Mouse (Mus musculus) stomach, embryonic 16.5 days (tissue): ENCODE data around the gene Irf6. TPM values are rescaled to one million over a fixed set of nuclear protein-coding genes. Genes with fewer than 3 reads are reported as not detected.

Experiments
- ATAC-seq: fragments of 200-750 bp; cut with Nextera tagmentation; 2 replicates; pipeline ENCODE4 v1.8.0; 2017; ENCODE audit warnings: moderate number of reproducible peaks, moderate TSS enrichment; ENCODE audit not compliant: insufficient read depth, low FRiP score
- H3K27ac ChIP-seq: fragments of 300-500 bp; sonication (generic); 2 replicates; pipeline ENCODE4 v1.5.1; 2014; ENCODE audit warnings: low read length
- H3K27me3 ChIP-seq: fragments of 300-500 bp; sonication (generic); 2 replicates; pipeline ENCODE4 v1.6.1; 2014; ENCODE audit warnings: low read length, control low read depth, mixed read lengths; ENCODE audit not compliant: control insufficient read depth, insufficient read depth
- H3K36me3 ChIP-seq: fragments of 300-500 bp; sonication (generic); 2 replicates; pipeline ENCODE4 v1.6.1; 2014; ENCODE audit warnings: low read length; ENCODE audit not compliant: control insufficient read depth, insufficient read depth
- H3K4me1 ChIP-seq: fragments of 300-500 bp; sonication (generic); 2 replicates; pipeline ENCODE4 v1.6.1; 2014; ENCODE audit warnings: low read length, control low read depth, mixed read lengths; ENCODE audit not compliant: control insufficient read depth, insufficient read depth
- H3K4me2 ChIP-seq: fragments of 300-500 bp; sonication (generic); 2 replicates; pipeline ENCODE4 v1.6.1; 2014; ENCODE audit warnings: low read depth, low read length, mixed read lengths
- H3K4me3 ChIP-seq: fragments of 300-500 bp; sonication (generic); replicated peaks from 2 replicates; pipeline ENCODE4 v1.5.1; 2014; ENCODE audit warnings: mild to moderate bottlenecking, low read length
- H3K9ac ChIP-seq: fragments of 300-500 bp; sonication (generic); 2 replicates; pipeline ENCODE4 v1.6.1; 2014; ENCODE audit warnings: low read length
- H3K9me3 ChIP-seq: fragments of 300-500 bp; sonication (generic); replicated peaks from 2 replicates; pipeline ENCODE4 v1.6.1; 2016; ENCODE audit warnings: low read length, control low read depth; ENCODE audit not compliant: control insufficient read depth
- WGBS: fragments of 180-500 bp; shearing (Covaris S2); extraction: QIAGEN DNeasy Blood & Tissue Kit; methylation state at CpG from one replicate; pipeline ENCODE4 v1.1.7; 2014; 5-methylcytosine and 5-hydroxymethylcytosine counted together
- polyA plus RNA-seq: library from polyadenylated mRNA; unstranded; fragments of >200 nt; fragmentation: Nextera tagmentation; extraction: Ambion mirVana; gene quantifications from 2 replicates; pipeline ENCODE4 v1.2.1, GENCODE M21; 2015

The Irf6 gene
- polyA plus RNA-seq, 1 experiment from 2014 or later: 74.0 TPM

GRCm38 (mm10) chr1:193145101-193145500 is 7.8 kb upstream of the Irf6 start:
- no peak for ATAC-seq
- Histone ChIP-seq H3K4me3 (no peak overlapping the region), H3K36me3 (no peaks in the 10 kb centered on the region), H3K27ac (no peak overlapping the region), H3K4me2 (no peak overlapping the region), H3K4me1 (no peaks in the 10 kb centered on the region), H3K9ac (no peak overlapping the region), H3K27me3 (no peaks in the 10 kb centered on the region), H3K9me3 (no peaks in the 10 kb centered on the region)
- 64% methylated on average over 4 of the region's 4 CpGs for WGBS

- no peak overlapping the region for H3K9ac ChIP-seq
- 0 out of 2 replicates have a peak, but pooled peaks cover 6% of the 10 kb centered on the region for H3K4me1 ChIP-seq
- H3K36me3 ChIP-seq: no peaks in the 10 kb centered on the region
- no peak overlapping the region for H3K27ac ChIP-seq
- H3K9me3 ChIP-seq: no peaks in the 10 kb centered on the region
- H3K4me3 ChIP-seq: no peak overlapping the region
- no peak overlapping the region for H3K4me2 ChIP-seq
- H3K27me3 ChIP-seq: no peaks in the 10 kb centered on the region
- WGBS: 86% methylated on average over 1 of the region's 1 CpGs
- no peak for ATAC-seq
Measured at GRCm38 (mm10) chr1:193146416-193146815, 6.5 kb upstream of the Irf6 start.

- Histone ChIP-seq H3K4me1 (0 out of 2 replicates have a peak, but pooled peaks cover 10% of the 10 kb centered on the region), H3K27ac (0 out of 2 replicates have a peak overlapping the region, but pooled peaks have one; percentile 15), H3K27me3 (0 out of 2 replicates have a peak, but pooled peaks cover 9% of the 10 kb centered on the region), H3K4me3 (no peak overlapping the region), H3K4me2 (no peak overlapping the region), H3K9ac (no peak overlapping the region), H3K36me3 (no peaks in the 10 kb centered on the region), H3K9me3 (no peaks in the 10 kb centered on the region)
- 54% methylated on average over 3 of the region's 3 CpGs for WGBS
- ATAC-seq: no peak
Measured at GRCm38 (mm10) chr1:193149231-193149630, 3.7 kb upstream of the Irf6 start.

GRCm38 (mm10) chr1:193151134-193151533 is 1.8 kb upstream of the Irf6 start:
- ATAC-seq: no peak
- H3K4me1 ChIP-seq: 0 out of 2 replicates have a peak, but pooled peaks cover 10% of the 10 kb centered on the region
- H3K9ac ChIP-seq: no peak overlapping the region
- no peaks in the 10 kb centered on the region for H3K36me3 ChIP-seq
- H3K4me3 ChIP-seq: no peak overlapping the region
- no peak overlapping the region for H3K4me2 ChIP-seq
- 49% methylated on average over 7 of the region's 7 CpGs for WGBS
- no peak overlapping the region for H3K27ac ChIP-seq
- 0 out of 2 replicates have a peak, but pooled peaks cover 9% of the 10 kb centered on the region for H3K27me3 ChIP-seq
- no peaks in the 10 kb centered on the region for H3K9me3 ChIP-seq

- 27% methylated on average over 16 of the region's 16 CpGs for WGBS
- peak overlapping the region; percentile 59 for H3K4me2 ChIP-seq
- H3K27ac ChIP-seq: peak overlapping the region; percentile 87
- peak overlapping the region; percentile 77 for H3K9ac ChIP-seq
- H3K27me3 ChIP-seq: 0 out of 2 replicates have a peak, but pooled peaks cover 9% of the 10 kb centered on the region
- no peaks in the 10 kb centered on the region for H3K9me3 ChIP-seq
- ATAC-seq: peak; percentile 46; the same call in 1 of the 2 replicates
- no peaks in the 10 kb centered on the region for H3K36me3 ChIP-seq
- H3K4me3 ChIP-seq: peak overlapping the region; percentile 54
- H3K4me1 ChIP-seq: peaks cover 17% of the 10 kb centered on the region
Measured at GRCm38 (mm10) chr1:193153561-193153960, 650 bp downstream of the Irf6 start.

GRCm38 (mm10) chr1:193156316-193157110 is 3.6 kb downstream of the Irf6 start:
- H3K36me3 ChIP-seq: no peaks in the 10 kb centered on the region
- peak overlapping the region; percentile 59 for H3K4me2 ChIP-seq
- 0 out of 2 replicates have a peak, but pooled peaks cover 9% of the 10 kb centered on the region for H3K27me3 ChIP-seq
- peak overlapping the region; percentile 3; the same call in 1 of the 2 replicates for H3K4me3 ChIP-seq
- ATAC-seq: no peak
- 46% methylated on average over 15 of the region's 15 CpGs for WGBS
- peaks cover 27% of the 10 kb centered on the region for H3K4me1 ChIP-seq
- H3K9ac ChIP-seq: peak overlapping the region; percentile 1; the same call in 1 of the 2 replicates
- H3K27ac ChIP-seq: peak overlapping the region; percentile 78
- H3K9me3 ChIP-seq: no peaks in the 10 kb centered on the region

GRCm38 (mm10) chr1:193157111-193157492 is 4.2 kb downstream of the Irf6 start:
- 0 out of 2 replicates have a peak, but pooled peaks cover 9% of the 10 kb centered on the region for H3K27me3 ChIP-seq
- H3K27ac ChIP-seq: peak overlapping the region; percentile 78
- no peaks in the 10 kb centered on the region for H3K9me3 ChIP-seq
- H3K4me3 ChIP-seq: peak overlapping the region; percentile 3; the same call in 1 of the 2 replicates
- peak overlapping the region; percentile 59 for H3K4me2 ChIP-seq
- H3K36me3 ChIP-seq: no peaks in the 10 kb centered on the region
- 73% methylated on average over 8 of the region's 8 CpGs for WGBS
- no peak for ATAC-seq
- 0 out of 2 replicates have a peak overlapping the region, but pooled peaks have one; percentile 25 for H3K9ac ChIP-seq
- peaks cover 27% of the 10 kb centered on the region for H3K4me1 ChIP-seq

- no peaks in the 10 kb centered on the region for H3K9me3 ChIP-seq
- peaks cover 24% of the 10 kb centered on the region for H3K4me1 ChIP-seq
- no peaks in the 10 kb centered on the region for H3K36me3 ChIP-seq
- H3K4me3 ChIP-seq: no peak overlapping the region
- H3K27ac ChIP-seq: no peak overlapping the region
- no peak overlapping the region for H3K9ac ChIP-seq
- WGBS: 14% methylated on average over 3 of the region's 3 CpGs
- no peaks in the 10 kb centered on the region for H3K27me3 ChIP-seq
- ATAC-seq: no peak
- no peak overlapping the region for H3K4me2 ChIP-seq
Measured at GRCm38 (mm10) chr1:193159163-193159562, 6.3 kb downstream of the Irf6 start.

GRCm38 (mm10) chr1:193159613-193160012 is 6.7 kb downstream of the Irf6 start:
- Histone ChIP-seq H3K27me3 (no peaks in the 10 kb centered on the region), H3K4me2 (peak overlapping the region; percentile 55; the same call in 1 of the 2 replicates), H3K27ac (no peak overlapping the region; the same call in 1 of the 2 replicates), H3K9ac (no peak overlapping the region), H3K4me3 (no peak overlapping the region), H3K4me1 (peaks cover 24% of the 10 kb centered on the region), H3K9me3 (no peaks in the 10 kb centered on the region), H3K36me3 (no peaks in the 10 kb centered on the region)
- 47% methylated on average over 1 of the region's 1 CpGs for WGBS
- ATAC-seq: no peak
